9 mouse cellular contexts compared by ENCODE assay signal in genomic region chr4:114917091-114917490, GRCm38 (mm10). TPM values are rescaled to one million over a fixed set of nuclear protein-coding genes. Genes with fewer than 3 reads are reported as not detected.
DNase-seq lines count a peak whose midpoint lies in the region; ATAC-seq and TF ChIP-seq lines count a peak whose summit lies in the region.
"Had no signal": no experiment of that assay in that cellular context is flagged by ENCODE, and none has a peak within 500 bp of the region (broad histone marks: within the 10 kb centered on the region; RNA-seq: fewer than 3 reads in every experiment).

No protein-coding gene starts in this region.

- WGBS in forebrain, postnatal 0 days, result 53% methylated on average over 2 of the region's 2 CpGs
- 51% methylated on average over 2 of the region's 2 CpGs for WGBS in forebrain, embryonic 13.5 days
- 57% methylated on average over 2 of the region's 2 CpGs for WGBS in neural tube, embryonic 11.5 days
- WGBS in neural tube, embryonic 15.5 days, result 41% methylated on average over 2 of the region's 2 CpGs

- H3K27me3 ChIP-seq in forebrain, postnatal 0 days (ENCODE audit: insufficient read depth, low read length), result peaks cover 77% of the 10 kb centered on the region
- peaks cover 90% of the 10 kb centered on the region for H3K27me3 ChIP-seq in forebrain, embryonic 13.5 days
- peaks cover 55% of the 10 kb centered on the region for H3K27me3 ChIP-seq in neural tube, embryonic 11.5 days (ENCODE audit: control insufficient read depth, insufficient read depth, low read length)
- peaks cover 77% of the 10 kb centered on the region for H3K27me3 ChIP-seq in neural tube, embryonic 15.5 days (replicated peaks)

- H3K9me3 ChIP-seq in forebrain, postnatal 0 days (ENCODE audit: low read length), result no peaks in the 10 kb centered on the region
- no peaks in the 10 kb centered on the region for H3K9me3 ChIP-seq in forebrain, embryonic 13.5 days (replicated peaks)
- no peaks in the 10 kb centered on the region for H3K9me3 ChIP-seq in neural tube, embryonic 11.5 days (ENCODE audit: control insufficient read depth, low read length)
- H3K9me3 ChIP-seq in neural tube, embryonic 15.5 days (replicated peaks), result no peaks in the 10 kb centered on the region

- H3K27ac ChIP-seq in forebrain, postnatal 0 days (ENCODE audit: low read depth, low read length), result no peak overlapping the region
- no peak overlapping the region for H3K27ac ChIP-seq in forebrain, embryonic 13.5 days
- no peak overlapping the region for H3K27ac ChIP-seq in neural tube, embryonic 11.5 days (ENCODE audit: low read depth, low read length)
- H3K27ac ChIP-seq in neural tube, embryonic 15.5 days (replicated peaks), result no peak overlapping the region

- no peak for DNase-seq in forebrain, postnatal 0 days
- DNase-seq in neural tube, embryonic 11.5 days (ENCODE audit: low spot score), result peak; percentile 51
- DNase-seq in adrenal gland, postnatal 36 days, result peak; percentile 77 to 79
- DNase-seq in kidney, postnatal 25 days, result peak; percentile 53 to 65
- peak; percentile 82 for DNase-seq in retina, postnatal 1 day
- no peak for DNase-seq in frontal cortex, postnatal 10 days (ENCODE audit: low spot score in 2 of 2)

- H3K9ac ChIP-seq in forebrain, postnatal 0 days, result no peak overlapping the region
- H3K9ac ChIP-seq in forebrain, embryonic 13.5 days, result no peak overlapping the region
- H3K9ac ChIP-seq in neural tube, embryonic 11.5 days (ENCODE audit: low read length), result no peak overlapping the region
- H3K9ac ChIP-seq in neural tube, embryonic 15.5 days (replicated peaks), result no peak overlapping the region

- H3K4me2 ChIP-seq in forebrain, postnatal 0 days (ENCODE audit: low read depth), result no peak overlapping the region
- no peak overlapping the region for H3K4me2 ChIP-seq in forebrain, embryonic 13.5 days
- no peak overlapping the region for H3K4me2 ChIP-seq in neural tube, embryonic 11.5 days (ENCODE audit: low read depth)
- H3K4me2 ChIP-seq in neural tube, embryonic 15.5 days, result no peak overlapping the region

- no peak for ATAC-seq in forebrain, postnatal 0 days
- ATAC-seq in forebrain, embryonic 13.5 days, result no peak
- no peak for ATAC-seq in neural tube, embryonic 11.5 days (ENCODE audit: insufficient read depth, low FRiP score, low TSS enrichment)
- no peak for ATAC-seq in neural tube, embryonic 15.5 days (ENCODE audit: low FRiP score)

- TF ChIP-seq CTCF in forebrain, postnatal 0 days (IDR thresholded peaks at IDR 0.05; ENCODE audit: low read depth), result peak; percentile 63

- H3K36me3 ChIP-seq in forebrain, postnatal 0 days (ENCODE audit: insufficient read depth), result no peaks in the 10 kb centered on the region
- H3K36me3 ChIP-seq in forebrain, embryonic 13.5 days (ENCODE audit: poor library complexity, severe bottlenecking), result no peaks in the 10 kb centered on the region
- H3K36me3 ChIP-seq in neural tube, embryonic 11.5 days (ENCODE audit: control insufficient read depth, insufficient read depth, low read length), result no peaks in the 10 kb centered on the region
- H3K36me3 ChIP-seq in neural tube, embryonic 15.5 days, result no peaks in the 10 kb centered on the region

- no peak overlapping the region for H3K4me3 ChIP-seq in forebrain, postnatal 0 days (ENCODE audit: low read depth, low read length)
- H3K4me3 ChIP-seq in forebrain, embryonic 13.5 days, result no peak overlapping the region
- no peak overlapping the region for H3K4me3 ChIP-seq in neural tube, embryonic 11.5 days (ENCODE audit: low read depth, low read length)
- no peak overlapping the region for H3K4me3 ChIP-seq in neural tube, embryonic 15.5 days (replicated peaks)

- no peaks in the 10 kb centered on the region for H3K4me1 ChIP-seq in forebrain, postnatal 0 days (ENCODE audit: insufficient read depth)
- H3K4me1 ChIP-seq in forebrain, embryonic 13.5 days, result no peaks in the 10 kb centered on the region
- H3K4me1 ChIP-seq in neural tube, embryonic 11.5 days (ENCODE audit: control insufficient read depth, insufficient read depth, low read length), result no peaks in the 10 kb centered on the region; the same call in 1 of the 2 replicates
- 0 out of 2 replicates have a peak, but pooled peaks cover 2% of the 10 kb centered on the region for H3K4me1 ChIP-seq in neural tube, embryonic 15.5 days

RNA-seq across cellular contexts. Expression of gene Foxd2, which starts 8.4 kb away (rescaled TPM):
- total RNA-seq in forebrain, postnatal 0 days (2014; rRNA removed), result 0.38 and 1.8 TPM in 2 replicates
- 0.25 and 0.28 TPM in 2 replicates for polyA plus RNA-seq in forebrain, postnatal 0 days (2015; fragmentation: Nextera tagmentation; extraction: Ambion mirVana)
- polyA plus RNA-seq in forebrain, embryonic 13.5 days (2015; fragmentation: Nextera tagmentation; extraction: Ambion mirVana), result 0.22 and 0.30 TPM in 2 replicates
- 0.53 and 1.2 TPM in 2 replicates for polyA plus RNA-seq in neural tube, embryonic 11.5 days (2014; fragmentation: Nextera tagmentation; extraction: Ambion mirVana)
- 0.28 and 0.36 TPM in 2 replicates for polyA plus RNA-seq in neural tube, embryonic 15.5 days (2015; fragmentation: Nextera tagmentation; extraction: Ambion mirVana)
- 1 to 10 TPM; 1.4 to 1.7 TPM for total RNA-seq in adrenal gland, postnatal 36 days (2021)

RNA-seq across cellular contexts. Expression of gene Foxe3, which starts 8.7 kb away (rescaled TPM):
- not detected in 2 replicates for total RNA-seq in forebrain, postnatal 0 days (2014; rRNA removed)
- not detected in 2 replicates for polyA plus RNA-seq in forebrain, postnatal 0 days (2015; fragmentation: Nextera tagmentation; extraction: Ambion mirVana)
- polyA plus RNA-seq in forebrain, embryonic 13.5 days (2015; fragmentation: Nextera tagmentation; extraction: Ambion mirVana), result not detected in 2 replicates
- not detected in 2 replicates for polyA plus RNA-seq in neural tube, embryonic 11.5 days (2014; fragmentation: Nextera tagmentation; extraction: Ambion mirVana)
- polyA plus RNA-seq in neural tube, embryonic 15.5 days (2015; fragmentation: Nextera tagmentation; extraction: Ambion mirVana), result not detected in 2 replicates
- not detected for total RNA-seq in adrenal gland, postnatal 36 days (2021)
- polyA plus RNA-seq: small intestine, adult 2 months had no signal

Comparison
In these comparisons a context has a peak if more than half of its experiments do, and no peak if none do; other contexts are left out.
1. DNase-seq: peak in neural tube, embryonic 11.5 days (single experiment), adrenal gland, postnatal 36 days (2 of 2), kidney, postnatal 25 days (2 of 2) and retina, postnatal 1 day (single experiment); none in forebrain, postnatal 0 days (single experiment) and frontal cortex, postnatal 10 days (0 of 2).